Mouse (Mus musculus): ENCODE measurements around the gene Cdc42bpa.

GRCm38 (mm10) chr1:179917036-179917435 is 43.2 kb upstream of the Cdc42bpa start:
- no peak for TF ChIP-seq POLR2A (IDR thresholded peaks at IDR 0.05; ENCODE audit: insufficient read depth, low read depth, low read length)
- TF ChIP-seq CTCF (IDR thresholded peaks at IDR 0.05) = no peak

Data from heart, adult 2 months (tissue).